Mouse (Mus musculus) liver, embryonic 16.5 days (tissue): ENCODE results near the gene Ttc34. TPM values are rescaled to one million over a fixed set of nuclear protein-coding genes. Genes with fewer than 3 reads are reported as not detected.
A peak's percentile ranks its signal among the peaks of the same experiment; 100 is the strongest.

Experiments
- ATAC-seq: fragments of 200-750 bp; cut with Nextera tagmentation; 2 replicates; pipeline ENCODE4 v1.8.0; 2017; ENCODE audit warnings: low read depth, mild to moderate bottlenecking, moderate number of reproducible peaks, moderate library complexity
- H3K27ac ChIP-seq: fragments of 300-500 bp; sonication (generic); 2 replicates; pipeline ENCODE4 v1.5.1; 2014; ENCODE audit warnings: mild to moderate bottlenecking, low read length
- H3K27me3 ChIP-seq: fragments of 300-500 bp; sonication (generic); 2 replicates; pipeline ENCODE4 v1.6.1; 2014; ENCODE audit warnings: low read depth, low read length, mixed read lengths; ENCODE audit not compliant: control insufficient read depth, insufficient read depth
- H3K36me3 ChIP-seq: fragments of 300-500 bp; sonication (generic); 2 replicates; pipeline ENCODE4 v1.6.1; 2014; ENCODE audit warnings: mild to moderate bottlenecking; ENCODE audit not compliant: control insufficient read depth, insufficient read depth
- H3K4me1 ChIP-seq: fragments of 300-500 bp; sonication (generic); 2 replicates; pipeline ENCODE4 v1.6.1; 2014; ENCODE audit warnings: low read depth, low read length, mixed read lengths; ENCODE audit not compliant: control insufficient read depth
- H3K4me2 ChIP-seq: fragments of 300-500 bp; sonication (generic); 2 replicates; pipeline ENCODE4 v1.6.1; 2014; ENCODE audit warnings: low read depth, low read length, mixed read lengths
- H3K4me3 ChIP-seq: fragments of 300-500 bp; sonication (generic); 2 replicates; pipeline ENCODE4 v1.5.1; 2014; ENCODE audit warnings: low read depth, mild to moderate bottlenecking, low read length
- H3K9ac ChIP-seq: fragments of 300-500 bp; sonication (generic); 2 replicates; pipeline ENCODE4 v1.6.1; 2014; ENCODE audit warnings: low read depth, low read length
- H3K9me3 ChIP-seq: fragments of 300-500 bp; sonication (generic); replicated peaks from 2 replicates; pipeline ENCODE4 v1.6.1; 2016; ENCODE audit warnings: low read length; ENCODE audit not compliant: control insufficient read depth
- WGBS: fragments of 180-500 bp; shearing (Covaris S2); extraction: QIAGEN DNeasy Blood & Tissue Kit; methylation state at CpG from one replicate; pipeline ENCODE4 v1.1.7; 2014; ENCODE audit not compliant: insufficient replicate concordance; 5-methylcytosine and 5-hydroxymethylcytosine counted together
- polyA plus RNA-seq: library from polyadenylated mRNA; unstranded; fragments of >200 nt; fragmentation: Nextera tagmentation; extraction: Ambion mirVana; gene quantifications from 2 replicates; pipeline ENCODE4 v1.2.1, GENCODE M21; 2015

Gene Ttc34
- polyA plus RNA-seq, 1 experiment from 2014 or later, result not detected

GRCm38 (mm10) chr4:154877864-154878548, 40.7 kb downstream of the Ttc34 start:
- Histone ChIP-seq H3K36me3 (no peaks in the 10 kb centered on the region), H3K4me3 (peak overlapping the region; percentile 57), H3K4me1 (peaks cover 41% of the 10 kb centered on the region), H3K9me3 (no peaks in the 10 kb centered on the region), H3K4me2 (peak overlapping the region; percentile 83), H3K9ac (peak overlapping the region; percentile 55), H3K27ac (peak overlapping the region; percentile 87), H3K27me3 (no peaks in the 10 kb centered on the region)
- peak; percentile 78 for ATAC-seq
- 8% methylated on average over 18 of the region's 18 CpGs for WGBS

GRCm38 (mm10) chr4:154880730-154881129, 43.5 kb downstream of the Ttc34 start:
- H3K4me1 ChIP-seq, result peaks cover 41% of the 10 kb centered on the region
- peak; percentile 87 for ATAC-seq
- H3K9me3 ChIP-seq, result no peaks in the 10 kb centered on the region

GRCm38 (mm10) chr4:154882014-154882659, 44.9 kb downstream of the Ttc34 start:
- H3K4me3 ChIP-seq, result peak overlapping the region; percentile 44
- H3K36me3 ChIP-seq, result no peaks in the 10 kb centered on the region
- 15% methylated on average over 13 of the region's 14 CpGs for WGBS
- peak overlapping the region; percentile 97 for H3K27ac ChIP-seq
- peak; percentile 52 for ATAC-seq
- peaks cover 41% of the 10 kb centered on the region for H3K4me1 ChIP-seq
- peak overlapping the region; percentile 75 for H3K9ac ChIP-seq
- H3K27me3 ChIP-seq, result peaks cover 12% of the 10 kb centered on the region
- peak overlapping the region; percentile 56 for H3K4me2 ChIP-seq
- no peaks in the 10 kb centered on the region for H3K9me3 ChIP-seq

More at GRCm38 (mm10) chr4:154880730-154881129, 43.5 kb downstream of the Ttc34 start:
- H3K4me3 ChIP-seq, result peak overlapping the region; percentile 37
- H3K4me2 ChIP-seq, result peak overlapping the region; percentile 56
- H3K36me3 ChIP-seq, result no peaks in the 10 kb centered on the region
- peak overlapping the region; percentile 75 for H3K9ac ChIP-seq
- WGBS, result 21% methylated on average over 6 of the region's 6 CpGs
- H3K27ac ChIP-seq, result peak overlapping the region; percentile 97
- H3K27me3 ChIP-seq, result peaks cover 12% of the 10 kb centered on the region

- H3K27ac ChIP-seq, result no peak overlapping the region
- H3K27me3 ChIP-seq, result peaks cover 17% of the 10 kb centered on the region
- no peaks in the 10 kb centered on the region for H3K36me3 ChIP-seq
- no peak overlapping the region for H3K4me2 ChIP-seq
- H3K9ac ChIP-seq, result no peak overlapping the region
- no peaks in the 10 kb centered on the region for H3K9me3 ChIP-seq
- no peak overlapping the region for H3K4me3 ChIP-seq
- peaks cover 24% of the 10 kb centered on the region for H3K4me1 ChIP-seq
- no peak for ATAC-seq
- 69% methylated on average over 11 of the region's 11 CpGs for WGBS
Measured at GRCm38 (mm10) chr4:154885416-154885815, 48.2 kb downstream of the Ttc34 start.

- Histone ChIP-seq H3K4me1 (peaks cover 9% of the 10 kb centered on the region), H3K9ac (no peak overlapping the region), H3K9me3 (no peaks in the 10 kb centered on the region), H3K4me2 (no peak overlapping the region), H3K4me3 (no peak overlapping the region), H3K27me3 (peaks cover 17% of the 10 kb centered on the region), H3K27ac (no peak overlapping the region), H3K36me3 (no peaks in the 10 kb centered on the region)
- ATAC-seq, result no peak
- WGBS, result 49% methylated on average over 13 of the region's 13 CpGs
Measured at GRCm38 (mm10) chr4:154886876-154887592, 49.8 kb downstream of the Ttc34 start.

GRCm38 (mm10) chr4:154887593-154888250, 50.5 kb downstream of the Ttc34 start:
- Histone ChIP-seq H3K36me3 (no peaks in the 10 kb centered on the region), H3K27ac (no peak overlapping the region), H3K9ac (no peak overlapping the region), H3K27me3 (peaks cover 19% of the 10 kb centered on the region), H3K4me2 (no peak overlapping the region), H3K4me3 (no peak overlapping the region), H3K4me1 (peaks cover 2% of the 10 kb centered on the region), H3K9me3 (no peaks in the 10 kb centered on the region)
- ATAC-seq, result no peak
- 67% methylated on average over 15 of the region's 15 CpGs for WGBS

- 77% methylated on average over 14 of the region's 14 CpGs for WGBS
- peaks cover 16% of the 10 kb centered on the region; the same call in 1 of the 2 replicates for H3K27me3 ChIP-seq
Measured at GRCm38 (mm10) chr4:154890887-154891286, 53.6 kb downstream of the Ttc34 start.

GRCm38 (mm10) chr4:154895549-154895948, 58.3 kb downstream of the Ttc34 start:
- Histone ChIP-seq H3K9ac (no peak overlapping the region), H3K27ac (no peak overlapping the region), H3K4me2 (no peak overlapping the region), H3K27me3 (peaks cover 13% of the 10 kb centered on the region; the same call in 1 of the 2 replicates), H3K9me3 (no peaks in the 10 kb centered on the region), H3K36me3 (no peaks in the 10 kb centered on the region), H3K4me3 (no peak overlapping the region), H3K4me1 (peaks cover 13% of the 10 kb centered on the region)
- 63% methylated on average over 5 of the region's 5 CpGs for WGBS
- no peak for ATAC-seq

More at GRCm38 (mm10) chr4:154890887-154891286, 53.6 kb downstream of the Ttc34 start:
- Histone ChIP-seq H3K36me3 (no peaks in the 10 kb centered on the region), H3K27ac (no peak overlapping the region), H3K4me1 (no peaks in the 10 kb centered on the region), H3K9ac (no peak overlapping the region), H3K4me2 (no peak overlapping the region), H3K4me3 (no peak overlapping the region), H3K9me3 (no peaks in the 10 kb centered on the region)
- ATAC-seq, result no peak
